Mouse (Mus musculus): ENCODE results near the gene Tubg1.
A peak's percentile ranks its signal among the peaks of the same experiment; 100 is the strongest.

The Tubg1 gene

DNA sequence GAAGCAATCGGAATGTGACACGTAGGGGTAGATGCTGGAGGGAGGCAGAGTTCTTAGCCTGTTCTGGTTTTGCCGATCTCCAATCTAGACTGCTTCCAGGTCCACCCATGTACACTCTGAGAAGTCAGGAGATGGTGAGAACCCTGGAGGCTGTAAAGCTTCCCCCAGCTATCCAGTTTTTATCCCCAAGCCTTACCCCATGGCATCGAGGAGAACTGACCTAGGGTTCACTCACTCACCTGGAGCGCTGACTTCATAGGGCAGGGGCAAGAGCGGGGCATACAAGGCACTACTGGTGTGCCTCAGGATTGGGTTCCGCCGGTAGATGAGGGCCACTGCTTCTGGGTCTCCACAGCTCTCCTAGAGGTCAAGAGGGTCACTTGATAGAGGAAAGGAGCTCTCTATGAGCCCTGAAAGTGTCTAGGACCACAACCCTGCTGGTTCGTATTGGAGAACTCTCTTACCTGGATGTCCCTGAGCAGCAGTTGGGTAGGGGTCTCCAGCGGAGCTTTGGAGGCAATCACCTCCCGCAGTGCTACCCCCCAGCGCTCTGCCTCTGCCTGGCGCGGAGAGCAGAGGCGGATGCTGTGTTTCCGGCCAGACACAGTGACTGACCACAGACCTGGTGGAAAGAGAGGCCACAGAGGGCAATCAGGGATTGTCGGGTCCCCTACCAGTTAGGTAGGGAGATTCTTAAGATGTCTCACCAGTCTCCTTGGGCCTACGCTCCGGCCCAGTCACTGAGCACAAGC, 47.6 kb downstream of the Tubg1 start:
- DNase-seq: no peak

DNA sequence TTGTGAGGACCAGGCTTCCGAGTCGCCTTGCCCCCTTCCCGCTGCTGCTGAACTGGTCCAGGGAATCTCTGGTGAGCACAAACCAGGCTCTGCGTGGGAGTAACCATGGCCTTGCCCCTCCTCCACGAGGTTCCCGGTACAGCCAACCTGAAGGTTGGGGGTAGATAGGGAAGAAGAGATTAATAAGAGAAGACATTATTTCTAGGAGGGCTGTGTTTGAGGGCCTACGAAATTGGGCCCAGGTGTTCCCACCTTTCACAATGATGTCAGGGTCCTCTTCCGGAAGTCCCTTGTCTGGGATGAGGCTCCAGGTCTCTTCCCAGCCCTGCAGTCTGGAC, 48.2 kb downstream of the Tubg1 start:
- DNase-seq: no peak

DNA sequence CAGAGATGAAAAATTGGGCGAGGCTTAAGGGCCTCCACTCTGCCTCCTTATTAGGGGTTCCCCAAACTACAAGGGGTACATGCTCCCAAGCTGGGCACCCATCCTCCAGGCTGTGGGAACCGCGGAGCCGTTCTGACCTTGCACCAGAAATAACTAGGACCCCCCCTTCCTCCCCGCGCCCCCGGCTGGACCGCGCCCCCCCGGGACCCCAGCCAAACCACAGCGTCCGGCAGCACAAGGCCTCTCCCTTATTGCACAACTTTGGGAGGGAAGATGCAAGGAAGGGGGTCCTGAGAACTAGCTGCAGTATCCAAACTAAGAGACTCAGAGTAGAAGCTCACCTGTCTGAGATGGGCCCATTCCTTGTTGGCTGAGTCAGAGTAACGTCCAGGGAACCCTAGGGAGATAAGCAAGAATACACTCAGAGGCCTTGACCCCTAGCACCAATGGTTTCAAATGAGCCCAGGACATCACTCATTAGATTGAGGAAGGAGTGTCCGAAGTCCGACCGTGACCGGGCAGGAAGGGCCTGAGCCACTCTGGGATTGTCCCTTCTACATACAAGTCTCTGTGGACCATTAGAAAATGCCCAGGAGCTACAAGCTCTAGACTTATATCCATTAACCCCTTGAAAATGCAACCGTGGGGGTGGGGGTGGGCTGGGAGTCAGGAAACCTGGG, 48.7 kb downstream of the Tubg1 start:
- no peak for DNase-seq

DNA sequence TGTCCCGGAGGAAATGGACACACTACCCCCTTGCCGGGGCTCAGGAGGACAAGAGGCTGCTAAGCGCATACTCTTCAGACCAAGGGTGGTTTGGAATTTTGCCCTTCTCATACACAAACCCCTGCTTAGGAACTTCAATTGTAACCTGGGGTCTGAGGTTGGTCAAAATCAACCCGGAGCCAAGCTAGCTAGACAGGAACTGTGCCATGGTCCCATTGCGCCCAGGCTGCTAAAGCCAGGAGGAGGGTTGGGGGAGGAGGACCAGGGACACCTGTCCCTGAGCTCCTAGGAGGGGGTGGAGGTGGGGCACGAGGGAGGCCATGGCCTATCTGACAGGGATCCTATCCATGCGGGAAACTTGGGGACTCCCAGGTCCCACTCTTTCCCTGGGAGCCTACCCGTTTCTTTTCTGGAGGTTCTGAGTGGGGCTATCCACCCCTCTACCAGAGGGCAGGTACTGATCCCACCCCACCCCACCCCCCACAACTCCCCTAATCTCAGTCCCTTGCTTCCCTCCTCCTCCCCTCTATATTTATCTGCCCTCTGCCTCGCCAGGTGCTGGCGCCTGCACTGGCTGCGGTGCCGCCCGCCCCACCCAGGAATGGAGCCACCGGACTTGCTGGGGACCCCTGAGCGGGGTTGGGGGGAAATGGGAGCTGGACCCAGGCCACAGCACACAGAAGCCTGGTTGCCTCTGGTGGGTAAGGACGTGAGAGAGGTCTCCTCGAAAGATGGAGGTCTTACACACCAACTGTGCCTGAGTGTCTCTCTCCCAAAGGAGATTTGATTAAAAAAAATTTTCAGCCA, 49.8 kb downstream of the Tubg1 start:
- no peak for DNase-seq

DNA sequence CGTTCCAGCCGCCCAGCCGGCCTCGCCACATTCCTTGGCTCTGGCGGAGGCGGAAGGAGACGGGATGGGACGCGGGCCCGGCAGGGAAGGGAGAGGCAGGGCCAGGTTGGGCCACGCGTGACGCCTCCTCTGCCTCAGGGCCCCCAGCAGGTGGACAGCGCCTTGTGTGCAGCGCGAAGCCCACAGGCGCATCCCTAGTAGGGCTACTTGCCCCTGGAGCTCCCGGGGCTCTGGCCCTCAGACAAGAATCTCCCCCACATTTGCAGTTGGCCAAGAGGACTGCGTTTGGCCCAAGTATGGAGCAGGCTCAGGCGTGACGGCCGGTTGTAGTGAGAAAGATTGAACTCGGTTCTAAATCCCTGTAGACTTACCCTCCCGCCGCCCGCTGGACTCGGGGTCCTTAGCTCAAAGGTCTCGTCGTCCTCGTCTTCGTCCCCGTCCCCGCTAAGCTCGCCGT, 50.6 kb downstream of the Tubg1 start, which contains the start of gene Cntnap1:
TSS of gene Cntnap1 (plus strand) at position 170 of the 457 bp plus-strand sequence.
- no peak for DNase-seq

DNA sequence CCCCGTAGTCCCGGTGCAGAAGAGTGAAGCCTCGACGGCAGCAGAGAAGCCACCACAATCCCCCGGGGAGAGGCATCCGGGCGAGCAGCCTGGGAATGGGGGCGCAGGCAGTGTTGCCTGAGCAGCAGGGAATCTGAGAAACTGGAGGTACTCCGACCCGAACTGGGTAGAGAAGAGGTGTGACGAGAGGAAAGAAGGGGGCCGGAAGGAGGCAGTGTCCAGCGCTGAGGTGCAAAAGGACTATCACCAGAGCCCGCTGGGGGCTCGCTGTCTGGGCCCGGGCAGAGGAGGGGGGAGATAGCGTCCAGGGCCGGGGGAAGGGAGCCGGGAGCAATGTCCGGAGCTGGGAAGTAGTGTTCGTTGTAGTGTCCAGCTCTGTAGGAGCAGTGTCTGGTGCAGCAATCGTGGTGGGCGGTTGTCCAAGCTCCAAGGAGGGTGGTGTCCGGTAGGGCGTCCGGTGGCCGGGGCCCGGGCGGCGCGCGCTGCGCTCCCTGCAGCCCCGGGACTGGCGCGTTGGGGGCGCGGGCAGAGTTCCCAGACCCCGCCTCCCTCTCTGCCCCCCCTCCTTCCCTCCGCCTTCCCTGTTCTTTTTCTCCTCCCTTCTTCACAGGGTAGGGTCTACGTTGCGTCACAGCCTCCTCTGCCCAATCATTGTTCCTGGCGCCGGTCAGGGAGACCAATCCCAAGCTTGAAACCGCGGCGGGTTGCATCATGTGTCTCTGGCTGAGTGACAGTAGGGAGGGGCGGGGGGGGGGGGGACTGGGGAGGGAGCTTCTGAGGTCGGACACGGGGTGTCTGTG, 51.3 kb downstream of the Tubg1 start, which contains the start of gene Plekhh3:
TSS of gene Plekhh3 (minus strand) at position 541 of the 800 bp plus-strand sequence.
- DNase-seq: peak; percentile 85 to 92

DNA sequence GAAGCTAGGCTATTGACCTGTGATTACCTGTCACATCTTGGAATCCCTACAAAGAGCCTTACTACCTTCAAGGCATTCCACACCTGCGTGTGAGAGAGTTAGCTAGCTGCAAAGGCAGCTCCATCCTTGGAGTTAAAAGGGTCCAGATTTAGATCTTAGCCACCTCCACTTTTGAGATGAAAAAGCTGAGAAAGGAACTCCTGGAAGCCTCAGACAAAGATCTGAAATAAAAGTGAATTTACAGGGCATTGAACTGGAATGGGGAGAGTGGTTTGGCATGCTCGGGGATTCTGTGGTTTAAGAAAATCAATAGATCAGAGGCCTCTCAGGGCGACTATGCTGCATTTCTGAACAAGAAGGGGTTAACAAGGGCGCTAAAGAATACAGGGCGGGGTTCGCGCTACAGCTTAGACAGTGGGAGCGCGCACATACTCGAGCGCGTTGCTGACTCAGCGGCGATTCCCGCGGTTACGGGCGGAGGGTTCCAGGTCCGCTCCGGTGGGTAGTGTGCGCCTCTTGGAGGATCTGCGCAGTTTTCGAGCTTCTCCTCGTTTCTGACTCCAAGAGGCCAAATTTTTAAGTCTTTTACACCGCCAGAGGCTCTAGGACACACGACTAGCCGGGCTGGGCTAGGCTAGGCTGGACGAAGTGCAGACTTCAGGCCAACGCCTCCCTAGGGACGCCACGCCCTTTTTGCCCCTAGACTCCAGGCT, 52.1 kb downstream of the Tubg1 start:
- no peak for DNase-seq

DNA sequence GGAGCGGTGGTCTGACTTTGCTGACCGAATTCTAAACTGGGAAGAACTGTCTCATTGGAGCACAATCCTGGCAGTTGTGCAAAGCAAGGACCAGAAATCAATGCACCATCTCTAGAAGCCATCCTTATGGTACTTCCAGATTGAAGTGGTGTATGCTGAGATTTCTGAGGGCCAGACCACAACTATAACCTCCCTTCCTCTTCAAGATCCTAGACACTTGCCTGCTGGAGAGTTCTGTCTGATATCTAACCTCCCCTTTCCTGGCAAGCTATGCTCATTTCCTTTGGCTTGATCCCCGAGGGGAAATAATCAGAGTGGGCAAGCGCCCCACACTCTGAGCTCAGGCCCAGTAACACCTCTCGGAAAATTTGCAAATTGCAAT, 52.7 kb downstream of the Tubg1 start:
- no peak for DNase-seq

DNA sequence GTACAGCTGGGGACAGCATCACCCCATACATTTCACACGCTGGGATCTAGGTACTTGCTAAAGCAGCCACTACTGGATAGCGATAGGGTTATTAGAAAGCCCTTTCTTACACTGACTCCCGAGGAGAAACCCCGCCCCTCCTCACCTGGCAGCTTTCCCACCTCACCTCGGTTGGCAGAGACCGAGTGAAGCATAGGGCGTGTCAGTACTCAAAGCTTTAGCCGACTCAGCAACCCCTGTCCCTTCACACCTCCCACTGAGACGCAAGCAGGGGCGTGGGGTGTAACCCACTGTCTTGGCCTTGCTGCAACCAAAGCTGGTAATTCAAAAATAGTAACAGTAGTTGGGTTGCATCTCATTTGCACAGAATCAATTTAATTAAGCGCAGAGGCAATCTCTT, 53.4 kb downstream of the Tubg1 start:
- DNase-seq: no peak

DNA sequence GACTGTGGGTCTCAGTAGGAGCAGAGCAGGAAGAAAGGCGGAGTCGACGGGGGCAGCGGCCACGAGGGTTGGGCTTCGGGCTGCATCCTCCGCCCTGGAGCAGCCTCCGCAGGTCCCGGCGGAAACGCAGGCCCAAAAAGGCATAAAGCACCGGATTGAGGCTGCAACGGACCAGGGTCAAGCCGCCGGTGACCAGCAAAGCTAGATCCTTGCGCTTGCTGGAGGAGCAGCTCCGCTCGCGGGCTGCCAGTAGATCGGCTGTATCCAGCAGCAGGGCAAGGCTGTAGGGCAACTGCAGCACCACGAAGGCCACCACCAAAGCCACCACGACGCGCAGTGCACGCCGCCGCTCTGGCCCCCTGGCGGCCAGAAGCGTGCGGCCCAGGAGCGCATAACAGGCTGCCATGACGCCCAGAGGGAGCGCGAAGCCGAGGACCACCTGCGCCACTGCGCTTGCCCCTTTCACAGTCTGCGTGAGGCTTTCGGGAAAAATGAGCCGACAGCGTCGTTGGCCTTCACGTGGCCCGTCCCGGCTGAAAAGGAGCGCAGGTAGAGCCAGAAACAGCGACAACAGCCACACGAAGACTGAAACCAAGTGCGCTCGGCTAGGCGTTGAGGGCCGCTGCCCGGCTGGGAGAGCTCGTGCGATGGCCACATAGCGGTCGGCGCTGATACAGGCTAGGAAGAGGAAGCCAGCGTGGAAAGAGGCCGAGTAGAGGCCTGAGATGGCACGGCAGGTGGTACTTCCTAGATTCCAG, 54.1 kb downstream of the Tubg1 start:
- peak; percentile 59 to 60 for DNase-seq

DNA sequence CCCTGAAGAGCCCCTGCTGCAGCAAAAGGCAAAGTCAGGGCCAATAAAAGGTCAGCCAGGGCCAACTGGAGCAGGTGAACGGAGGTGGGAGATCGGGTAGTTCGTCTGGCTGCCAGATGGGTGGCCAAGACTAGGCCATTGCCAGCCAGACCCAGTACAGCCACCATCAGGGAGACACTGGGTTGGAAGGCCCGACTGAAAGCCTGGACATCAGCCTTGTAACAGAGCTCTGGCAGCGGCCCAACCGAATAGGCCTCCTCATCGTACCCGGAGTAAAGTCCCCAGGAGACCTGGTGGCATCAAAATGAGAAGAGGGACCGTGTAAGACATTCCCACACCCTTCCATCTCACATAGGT, 54.6 kb downstream of the Tubg1 start:
- DNase-seq: no peak

DNA sequence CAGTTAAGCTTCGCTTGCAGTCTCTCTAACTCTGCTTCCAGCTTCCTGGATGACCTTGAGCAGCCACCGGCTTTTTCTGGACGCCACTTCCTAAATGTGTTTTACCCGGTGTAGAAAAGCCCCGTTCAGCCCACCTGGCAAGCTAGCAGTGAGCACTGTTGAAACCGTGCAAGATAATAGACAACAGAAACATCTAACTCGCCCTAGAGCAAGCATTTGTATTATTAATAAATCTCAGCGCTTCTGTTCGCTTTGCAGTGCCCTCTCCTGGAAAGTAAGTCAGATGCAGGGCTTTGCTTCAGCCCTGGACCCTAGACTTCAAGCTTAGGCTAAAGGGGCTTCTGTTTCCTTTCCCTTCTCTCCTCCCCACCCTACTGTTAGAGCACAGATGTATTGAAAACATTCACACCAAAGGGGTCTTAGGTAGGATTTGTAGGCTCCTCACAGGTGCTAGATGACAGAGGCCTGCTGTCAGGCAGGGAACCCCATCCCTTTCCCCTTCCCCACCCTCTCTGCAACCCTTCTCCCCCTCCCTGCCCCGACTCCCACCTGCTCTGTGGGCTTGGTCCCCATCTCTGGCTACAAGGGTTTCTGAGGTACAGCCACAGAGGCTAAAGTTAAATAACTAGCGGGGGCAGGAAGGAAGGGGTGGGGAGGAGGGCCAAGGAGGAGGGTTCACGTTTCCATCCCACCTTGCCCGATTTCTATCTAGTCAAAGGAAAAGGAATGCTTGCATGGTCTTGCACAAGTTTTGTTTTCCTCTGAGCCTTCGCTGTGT, 55.3 kb downstream of the Tubg1 start, which contains the start of gene Ccr10:
TSS of gene Ccr10 (minus strand) at position 593 of the 778 bp plus-strand sequence.
- no peak for DNase-seq

DNA sequence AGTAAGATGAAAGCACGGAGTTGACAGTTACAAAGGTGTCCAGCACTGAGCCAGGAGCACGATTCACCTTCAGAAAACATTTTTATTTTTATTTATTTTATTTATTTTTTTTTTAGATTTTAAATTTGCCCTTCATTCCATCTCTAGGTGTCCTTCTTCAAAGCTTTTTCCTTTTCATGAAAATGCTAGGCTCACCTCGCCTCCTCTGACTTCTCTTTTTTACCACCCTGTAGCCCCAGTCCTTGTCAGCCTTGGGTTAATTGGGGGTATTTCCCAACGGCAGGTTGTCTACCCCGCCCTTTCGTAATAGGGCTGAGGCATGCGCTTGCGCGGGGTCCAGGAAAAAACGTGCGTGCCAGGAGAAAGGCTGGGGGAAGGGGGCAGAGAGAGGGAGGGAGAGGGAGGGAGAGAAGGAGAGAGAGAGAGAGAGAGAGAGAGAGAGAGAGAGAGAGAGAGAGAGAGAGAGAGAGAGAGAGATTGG, 55.9 kb downstream of the Tubg1 start:
- no peak for DNase-seq
